Mouse (Mus musculus): ENCODE results near the gene Pik3r2. TPM values are rescaled to one million over a fixed set of nuclear protein-coding genes. Genes with fewer than 3 reads are reported as not detected.
A peak's percentile ranks its signal among the peaks of the same experiment; 100 is the strongest.

Gene Pik3r2
- polyA plus RNA-seq, 1 experiment, result 56.3 TPM

- peak; percentile 73 to 88 for DNase-seq (ENCODE audit: low read depth in 1 of 2, low spot score in 2 of 2)
These were observed 10.5 kb downstream of the Pik3r2 start for GRCm38 (mm10) chr8:70765838-70766570.

DNA sequence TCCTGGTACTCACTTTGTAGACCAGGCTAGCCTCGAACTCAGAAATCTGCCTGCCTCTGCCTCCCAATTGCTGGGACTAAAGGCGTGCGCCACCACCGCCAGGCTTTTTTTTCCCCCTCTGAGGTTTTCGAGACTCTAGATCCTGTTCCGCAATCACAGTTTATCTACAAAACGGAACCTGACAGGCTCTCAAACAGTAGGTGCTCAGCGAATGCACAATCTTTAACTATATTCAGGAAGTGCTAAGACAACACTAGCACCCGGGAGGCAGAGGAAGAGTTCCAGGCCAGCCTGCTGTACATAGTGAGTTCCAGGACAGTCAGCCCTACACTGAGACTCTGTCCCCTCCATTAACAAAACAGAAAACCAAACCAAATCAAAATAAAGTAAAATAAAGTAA is 11.2 kb downstream of the Pik3r2 start:
- 21% methylated on average over 9 of the region's 9 CpGs for WGBS
- Histone ChIP-seq H3K4me1 (ENCODE audit: control insufficient read depth, insufficient read depth, insufficient read length) (peaks cover 32% of the 10 kb centered on the region), H3K27ac (ENCODE audit: insufficient read depth, low read length) (peak overlapping the region; percentile 92), H3K27me3 (ENCODE audit: control insufficient read depth, insufficient read depth, low read length) (no peaks in the 10 kb centered on the region), H3K36me3 (ENCODE audit: control insufficient read depth, insufficient read depth, low read length) (peaks cover 13% of the 10 kb centered on the region), H3K4me3 (ENCODE audit: extremely low read depth, insufficient read depth, insufficient read length) (peak overlapping the region; percentile 69)
- DNase-seq (ENCODE audit: low read depth in 1 of 2, low spot score in 2 of 2), result no peak
- TF ChIP-seq POLR2A (IDR thresholded peaks at IDR 0.05; ENCODE audit: low read depth, low read length) (no peak), CTCF (IDR thresholded peaks at IDR 0.05; ENCODE audit: extremely low read depth, insufficient read depth, insufficient read length, insufficient replicate concordance) (no peak)

More at GRCm38 (mm10) chr8:70765838-70766570, 10.5 kb downstream of the Pik3r2 start:
- no peaks in the 10 kb centered on the region for H3K27me3 ChIP-seq (ENCODE audit: control insufficient read depth, insufficient read depth, low read length)
- 1% methylated on average over 34 of the region's 34 CpGs for WGBS
- H3K4me3 ChIP-seq (ENCODE audit: extremely low read depth, insufficient read depth, insufficient read length), result peak overlapping the region; percentile 69
- H3K36me3 ChIP-seq (ENCODE audit: control insufficient read depth, insufficient read depth, low read length), result peaks cover 13% of the 10 kb centered on the region
- TF ChIP-seq POLR2A (IDR thresholded peaks at IDR 0.05; ENCODE audit: low read depth, low read length) (no peak; the same call in 1 of the 2 replicates), CTCF (IDR thresholded peaks at IDR 0.05; ENCODE audit: extremely low read depth, insufficient read depth, insufficient read length, insufficient replicate concordance) (no peak)
- peaks cover 32% of the 10 kb centered on the region for H3K4me1 ChIP-seq (ENCODE audit: control insufficient read depth, insufficient read depth, insufficient read length)
- peak overlapping the region; percentile 92 for H3K27ac ChIP-seq (ENCODE audit: insufficient read depth, low read length)

DNA sequence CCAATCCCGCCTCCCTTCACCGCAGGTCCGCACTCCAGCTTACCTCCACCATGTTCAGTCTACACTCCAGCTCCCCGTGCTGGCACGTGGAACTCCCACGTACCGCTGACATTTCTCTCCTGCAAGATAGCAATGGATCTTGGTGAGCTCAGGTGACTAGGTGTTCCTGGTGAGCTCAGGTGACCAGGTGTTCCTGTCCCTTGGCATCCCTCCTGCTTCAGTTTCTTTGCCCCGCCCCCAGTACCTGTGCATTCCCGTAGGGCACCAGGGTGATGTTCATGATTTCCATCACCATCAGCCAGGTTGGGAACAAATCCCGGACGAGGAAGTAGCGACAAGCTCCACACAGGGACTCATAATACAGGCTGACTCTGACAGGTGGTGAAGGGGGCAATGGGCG is 11.8 kb downstream of the Pik3r2 start:
- Histone ChIP-seq H3K4me3 (ENCODE audit: extremely low read depth, insufficient read depth, insufficient read length) (peak overlapping the region; percentile 69; the same call in 1 of the 2 replicates), H3K27me3 (ENCODE audit: control insufficient read depth, insufficient read depth, low read length) (no peaks in the 10 kb centered on the region), H3K36me3 (ENCODE audit: control insufficient read depth, insufficient read depth, low read length) (peaks cover 13% of the 10 kb centered on the region), H3K4me1 (ENCODE audit: control insufficient read depth, insufficient read depth, insufficient read length) (peaks cover 38% of the 10 kb centered on the region), H3K27ac (ENCODE audit: insufficient read depth, low read length) (peak overlapping the region; percentile 66)
- no peak for DNase-seq (ENCODE audit: low read depth in 1 of 2, low spot score in 2 of 2)
- WGBS, result 92% methylated on average over 13 of the region's 13 CpGs
- no peak for TF ChIP-seq POLR2A (IDR thresholded peaks at IDR 0.05; ENCODE audit: low read depth, low read length)
- no peak for TF ChIP-seq CTCF (IDR thresholded peaks at IDR 0.05; ENCODE audit: extremely low read depth, insufficient read depth, insufficient read length, insufficient replicate concordance)

DNA sequence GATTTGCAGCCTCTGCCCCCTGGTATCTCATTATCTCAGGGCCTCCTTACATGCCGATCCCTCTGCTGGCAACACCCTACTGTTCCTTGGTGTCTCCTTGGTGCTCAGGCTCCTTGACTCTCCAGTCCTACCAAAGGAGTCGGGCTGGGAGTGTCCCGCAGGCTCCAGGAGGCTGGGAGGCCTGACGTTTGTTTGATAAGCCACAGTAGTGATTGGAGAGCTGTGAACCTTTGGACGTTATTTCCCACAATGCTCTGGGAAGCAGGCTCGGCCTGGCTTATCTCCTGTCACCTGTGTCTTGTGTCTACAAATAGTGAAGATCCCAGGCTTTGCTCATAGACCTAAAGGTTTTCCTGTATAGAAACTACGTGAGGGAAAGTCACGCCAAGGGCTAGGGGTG is 12.5 kb downstream of the Pik3r2 start:
- Histone ChIP-seq H3K4me1 (ENCODE audit: control insufficient read depth, insufficient read depth, insufficient read length) (peaks cover 35% of the 10 kb centered on the region), H3K36me3 (ENCODE audit: control insufficient read depth, insufficient read depth, low read length) (peaks cover 13% of the 10 kb centered on the region), H3K27ac (ENCODE audit: insufficient read depth, low read length) (no peak overlapping the region; the same call in 1 of the 2 replicates), H3K4me3 (ENCODE audit: extremely low read depth, insufficient read depth, insufficient read length) (no peak overlapping the region), H3K27me3 (ENCODE audit: control insufficient read depth, insufficient read depth, low read length) (no peaks in the 10 kb centered on the region)
- 84% methylated on average over 8 of the region's 8 CpGs for WGBS
- TF ChIP-seq POLR2A (IDR thresholded peaks at IDR 0.05; ENCODE audit: low read depth, low read length) (no peak), CTCF (IDR thresholded peaks at IDR 0.05; ENCODE audit: extremely low read depth, insufficient read depth, insufficient read length, insufficient replicate concordance) (no peak)
- DNase-seq (ENCODE audit: low read depth in 1 of 2, low spot score in 2 of 2), result no peak

DNA sequence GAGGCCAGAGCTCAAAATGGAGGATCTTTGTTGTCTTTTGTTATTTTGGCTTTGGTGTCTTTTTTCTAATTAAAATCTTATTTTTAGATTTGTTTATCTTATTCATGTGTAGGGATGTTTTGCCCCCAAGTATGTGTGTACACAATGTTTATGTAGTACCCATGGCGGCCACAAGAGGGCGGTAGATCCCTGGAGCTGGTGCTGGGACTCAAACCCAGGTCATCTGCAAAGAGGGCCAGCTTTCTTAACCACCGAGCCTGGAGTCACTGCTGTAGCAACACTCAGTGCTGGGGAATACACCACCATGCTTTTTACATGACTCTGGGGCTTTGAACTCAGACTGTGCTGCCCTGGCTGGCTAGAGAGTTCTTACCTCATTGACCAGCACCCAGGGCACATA is 13.2 kb downstream of the Pik3r2 start:
- Histone ChIP-seq H3K4me1 (ENCODE audit: control insufficient read depth, insufficient read depth, insufficient read length) (peaks cover 29% of the 10 kb centered on the region), H3K4me3 (ENCODE audit: extremely low read depth, insufficient read depth, insufficient read length) (no peak overlapping the region), H3K36me3 (ENCODE audit: control insufficient read depth, insufficient read depth, low read length) (peaks cover 13% of the 10 kb centered on the region), H3K27me3 (ENCODE audit: control insufficient read depth, insufficient read depth, low read length) (no peaks in the 10 kb centered on the region), H3K27ac (ENCODE audit: insufficient read depth, low read length) (no peak overlapping the region; the same call in 1 of the 2 replicates)
- peak in 1 of 2 experiments; percentile 68 for DNase-seq (ENCODE audit: low read depth in 1 of 2, low spot score in 2 of 2)
- WGBS, result 2% methylated on average over 3 of the region's 3 CpGs
- TF ChIP-seq POLR2A (IDR thresholded peaks at IDR 0.05; ENCODE audit: low read depth, low read length) (no peak), CTCF (IDR thresholded peaks at IDR 0.05; ENCODE audit: extremely low read depth, insufficient read depth, insufficient read length, insufficient replicate concordance) (peak; percentile 75; the same call in 1 of the 2 replicates)

DNA sequence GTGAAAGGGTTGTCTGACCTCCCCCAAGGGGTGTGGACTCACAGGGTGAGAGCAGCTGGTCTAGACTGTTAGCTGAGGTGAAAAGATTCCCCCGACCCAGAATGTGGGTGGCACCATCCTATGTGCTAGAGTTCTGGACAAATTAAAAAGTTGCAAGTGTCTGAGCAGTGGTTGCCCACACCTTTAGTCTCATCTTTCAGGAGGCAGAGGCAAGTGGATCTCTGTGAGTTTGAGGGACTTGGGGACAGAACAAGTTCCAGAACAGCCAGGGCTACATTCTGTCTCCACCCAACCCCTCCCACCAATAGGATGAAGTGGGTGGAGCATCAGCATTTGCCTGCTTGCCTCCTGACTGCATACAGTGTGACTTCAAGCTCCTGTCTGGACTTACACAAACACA is 14.4 kb downstream of the Pik3r2 start:
- H3K4me3 ChIP-seq (ENCODE audit: extremely low read depth, insufficient read depth, insufficient read length), result no peak overlapping the region
- peaks cover 13% of the 10 kb centered on the region for H3K36me3 ChIP-seq (ENCODE audit: control insufficient read depth, insufficient read depth, low read length)
- H3K27ac ChIP-seq (ENCODE audit: insufficient read depth, low read length), result no peak overlapping the region
- TF ChIP-seq POLR2A (IDR thresholded peaks at IDR 0.05; ENCODE audit: low read depth, low read length), result no peak
- WGBS, result 51% methylated on average over 1 of the region's 1 CpGs
- no peaks in the 10 kb centered on the region for H3K27me3 ChIP-seq (ENCODE audit: control insufficient read depth, insufficient read depth, low read length)
- no peak for DNase-seq (ENCODE audit: low read depth in 1 of 2, low spot score in 2 of 2)
- H3K4me1 ChIP-seq (ENCODE audit: control insufficient read depth, insufficient read depth, insufficient read length), result peaks cover 18% of the 10 kb centered on the region

Measured in spleen, adult 2 months (tissue).